Mouse (Mus musculus) cerebellum, postnatal 10 days (tissue): ENCODE results near the gene Prep.

Experiments used
- DNase-seq, 2 experiments: peaks; one replicate each; pipeline ENCODE4 v3.0.0; 2021; ENCODE audit warnings: mixed read lengths in 2 of 2

Prep gene

GRCm38 (mm10) chr10:45193330-45194310, 126.6 kb downstream of the Prep start:
- DNase-seq = no peak

- no peak for DNase-seq
Observed at GRCm38 (mm10) chr10:45194531-45194930, 127.5 kb downstream of the Prep start.

DNA sequence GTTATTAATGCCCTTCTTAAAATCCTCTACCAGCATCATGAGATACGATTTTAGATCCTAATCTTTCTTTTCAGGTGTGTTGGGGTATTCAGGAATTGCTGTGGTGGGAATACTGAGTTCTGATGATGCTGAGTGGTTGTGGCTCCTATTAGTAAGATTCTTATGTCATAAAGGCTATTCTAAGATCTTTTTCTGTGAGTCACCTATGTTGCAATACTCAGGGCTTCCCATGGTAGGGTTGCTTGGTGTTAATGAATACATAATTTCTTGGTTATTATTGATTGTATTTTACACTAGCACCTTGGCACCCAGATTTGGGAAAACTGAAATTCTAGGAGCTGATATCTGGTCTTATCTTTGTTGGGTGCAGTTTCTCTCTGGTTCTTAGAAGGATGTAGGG, 137.6 kb downstream of the Prep start:
- no peak for DNase-seq

DNA sequence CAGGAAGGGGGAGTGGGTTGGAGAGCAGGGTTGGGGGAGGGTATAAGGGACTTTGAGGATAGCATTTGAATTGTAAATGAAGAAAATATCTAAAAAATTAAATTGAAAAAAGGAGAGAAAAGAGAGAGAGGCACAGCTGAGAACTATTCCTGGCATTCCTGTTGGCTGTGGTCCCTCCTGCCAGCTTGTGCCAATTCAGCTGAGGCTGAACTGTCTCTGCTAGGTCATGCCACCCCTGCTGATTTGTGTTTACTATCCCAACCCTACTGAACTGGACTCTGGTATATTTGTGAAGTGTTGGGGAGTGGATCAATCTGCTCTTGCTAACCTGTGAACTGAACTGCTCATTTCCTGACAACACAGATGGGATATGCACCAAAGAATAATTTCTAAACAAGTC, 143.2 kb downstream of the Prep start:
- peak; percentile 6 to 30 for DNase-seq

DNA sequence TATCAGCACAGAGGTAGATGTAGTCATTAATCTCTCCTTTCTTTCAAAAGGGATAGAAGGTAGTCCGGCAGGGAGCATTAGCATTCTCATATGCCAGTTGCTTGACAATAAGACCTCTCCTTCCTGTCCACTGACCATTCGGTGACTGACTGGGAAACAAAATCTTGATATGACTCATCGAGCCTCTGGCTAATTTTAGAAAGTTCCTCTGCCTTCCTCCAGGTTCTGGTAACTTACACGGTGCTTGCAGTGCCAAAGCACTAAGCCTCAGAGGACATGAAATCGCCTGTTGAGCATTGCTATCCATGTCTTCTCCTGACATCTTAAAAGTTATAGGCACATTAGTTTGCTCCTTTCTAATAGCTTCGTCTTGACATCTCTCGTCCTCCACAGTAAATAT, 149.7 kb downstream of the Prep start:
- DNase-seq = no peak
